Mouse (Mus musculus): Measurements from ENCODE around the gene Filip1. TPM values are rescaled to one million over a fixed set of nuclear protein-coding genes. Genes with fewer than 3 reads are reported as not detected.

Filip1 gene
- polyA plus RNA-seq, 1 experiment from 2014 or later = 10.4 TPM

DNA sequence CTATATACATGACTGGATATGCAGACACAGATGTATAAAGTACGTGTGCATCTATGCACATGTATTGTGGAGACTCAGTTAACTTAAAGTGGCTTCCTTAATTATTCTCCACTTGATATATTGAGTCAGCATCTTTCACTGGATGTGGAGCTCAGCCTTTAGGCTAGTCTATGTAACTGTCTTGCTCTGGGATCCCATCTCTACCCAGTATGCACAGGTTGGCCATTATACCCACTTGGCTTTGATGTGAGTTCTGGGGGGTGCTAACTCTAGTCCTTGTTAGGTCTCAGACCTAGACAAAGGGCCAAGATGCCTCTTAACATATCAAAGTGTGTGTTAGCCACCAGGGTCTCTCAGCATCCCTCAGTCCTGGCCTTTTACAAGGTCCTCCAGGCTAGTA lies 181.4 kb downstream of the Filip1 start:
- H3K4me1 ChIP-seq (ENCODE audit: control insufficient read depth, insufficient read depth, low read length) = no peaks in the 10 kb centered on the region
- no peaks in the 10 kb centered on the region for H3K27me3 ChIP-seq (replicated peaks; ENCODE audit: control insufficient read depth, insufficient read depth, low read length)
- no peaks in the 10 kb centered on the region for H3K9me3 ChIP-seq (ENCODE audit: control insufficient read depth, low read length)
- no peak overlapping the region for H3K4me2 ChIP-seq (ENCODE audit: low read depth, low read length)
- 83% methylated on average over 1 of the region's 1 CpGs for WGBS
- ATAC-seq (ENCODE audit: low read depth) (no peak), DNase-seq (ENCODE audit: low spot score) (no peak)
- H3K9ac ChIP-seq (ENCODE audit: low read depth, low read length) = no peak overlapping the region
- H3K27ac ChIP-seq (replicated peaks; ENCODE audit: low read depth, low read length) = no peak overlapping the region
- no peaks in the 10 kb centered on the region for H3K36me3 ChIP-seq (ENCODE audit: control insufficient read depth, insufficient read depth, low read length)
- H3K4me3 ChIP-seq (ENCODE audit: low read depth, low read length) = no peak overlapping the region

DNA sequence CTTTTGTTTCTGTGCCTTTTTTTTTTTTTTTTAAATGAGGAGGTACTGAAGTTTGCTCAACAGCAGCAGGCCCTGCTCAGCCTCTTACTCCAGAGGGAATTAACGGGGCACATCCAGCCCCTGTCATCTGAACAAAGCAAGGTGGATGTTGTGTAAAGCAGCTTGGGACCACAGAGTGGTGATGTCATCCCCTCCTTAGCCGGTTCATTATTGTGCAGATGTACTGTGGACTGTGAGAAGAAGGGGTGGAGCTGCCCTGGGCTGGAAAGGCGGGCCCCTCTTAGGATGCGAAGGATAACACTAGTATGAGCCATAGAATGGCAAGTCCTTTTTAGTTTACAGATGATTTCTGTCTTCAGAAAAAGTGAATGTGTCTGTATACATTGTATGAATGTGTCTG lies 181.8 kb downstream of the Filip1 start:
- no peaks in the 10 kb centered on the region for H3K4me1 ChIP-seq (ENCODE audit: control insufficient read depth, insufficient read depth, low read length)
- ATAC-seq (ENCODE audit: low read depth) (peak; percentile 86), DNase-seq (ENCODE audit: low spot score) (peak; percentile 36)
- no peaks in the 10 kb centered on the region for H3K27me3 ChIP-seq (replicated peaks; ENCODE audit: control insufficient read depth, insufficient read depth, low read length)
- H3K27ac ChIP-seq (replicated peaks; ENCODE audit: low read depth, low read length) = no peak overlapping the region
- H3K9me3 ChIP-seq (ENCODE audit: control insufficient read depth, low read length) = no peaks in the 10 kb centered on the region
- no peaks in the 10 kb centered on the region for H3K36me3 ChIP-seq (ENCODE audit: control insufficient read depth, insufficient read depth, low read length)
- H3K9ac ChIP-seq (ENCODE audit: low read depth, low read length) = no peak overlapping the region
- WGBS = 29% methylated on average over 4 of the region's 4 CpGs
- H3K4me2 ChIP-seq (ENCODE audit: low read depth, low read length) = no peak overlapping the region
- no peak overlapping the region for H3K4me3 ChIP-seq (ENCODE audit: low read depth, low read length)

DNA sequence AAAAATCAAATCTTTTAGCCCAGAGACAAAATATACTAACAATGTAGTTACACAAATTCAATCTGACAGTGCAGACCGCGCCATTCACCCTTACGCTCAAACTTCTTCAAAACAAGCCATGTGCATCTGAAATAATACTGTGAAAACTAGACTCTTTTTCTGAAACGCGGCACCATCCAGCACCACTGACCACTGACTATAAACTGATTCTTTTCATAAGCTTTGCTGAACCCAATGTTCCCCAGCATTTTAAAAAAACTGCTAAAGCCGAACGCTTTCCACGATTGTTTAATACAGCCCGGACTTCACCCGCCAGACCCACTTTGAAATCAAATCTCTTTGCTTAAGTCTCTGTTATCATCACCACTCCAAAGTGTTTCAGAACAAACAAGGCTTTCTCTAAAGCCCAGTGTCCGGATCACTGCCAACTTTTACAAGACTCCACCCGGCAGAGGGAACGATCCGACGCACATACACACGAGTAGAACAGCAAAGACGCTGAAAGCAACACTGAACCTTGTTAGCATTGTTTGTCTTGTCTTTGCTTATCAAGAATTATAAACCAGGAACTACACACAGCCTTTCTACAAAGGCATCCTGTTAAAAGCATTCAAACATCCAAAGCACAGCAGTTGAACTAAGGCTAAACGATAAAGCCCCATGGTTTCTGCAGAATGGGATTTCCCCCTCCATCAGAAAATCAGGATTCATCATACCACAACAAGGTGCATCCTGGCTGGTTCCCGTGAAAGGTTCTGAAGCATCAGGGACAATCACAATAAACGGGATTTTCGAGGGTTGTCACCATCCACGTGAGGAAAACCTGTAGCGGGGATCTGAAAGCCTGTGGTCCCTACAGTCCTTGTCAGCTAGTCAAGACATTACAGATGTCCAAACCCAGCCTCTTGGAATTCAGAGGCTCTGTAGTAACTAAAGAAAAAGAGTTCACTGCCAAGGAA lies 182.5 kb downstream of the Filip1 start:
- Histone ChIP-seq H3K4me1 (ENCODE audit: control insufficient read depth, insufficient read depth, low read length) (no peaks in the 10 kb centered on the region), H3K4me2 (ENCODE audit: low read depth, low read length) (peak overlapping the region; percentile 29; the same call in 1 of the 2 replicates), H3K9me3 (ENCODE audit: control insufficient read depth, low read length) (no peaks in the 10 kb centered on the region), H3K27ac (replicated peaks; ENCODE audit: low read depth, low read length) (no peak overlapping the region), H3K9ac (ENCODE audit: low read depth, low read length) (no peak overlapping the region), H3K27me3 (replicated peaks; ENCODE audit: control insufficient read depth, insufficient read depth, low read length) (no peaks in the 10 kb centered on the region), H3K4me3 (ENCODE audit: low read depth, low read length) (no peak overlapping the region), H3K36me3 (ENCODE audit: control insufficient read depth, insufficient read depth, low read length) (no peaks in the 10 kb centered on the region)
- peak; percentile 44 for DNase-seq (ENCODE audit: low spot score)
- no peak for ATAC-seq (ENCODE audit: low read depth)
- WGBS = 65% methylated on average over 23 of the region's 23 CpGs

DNA sequence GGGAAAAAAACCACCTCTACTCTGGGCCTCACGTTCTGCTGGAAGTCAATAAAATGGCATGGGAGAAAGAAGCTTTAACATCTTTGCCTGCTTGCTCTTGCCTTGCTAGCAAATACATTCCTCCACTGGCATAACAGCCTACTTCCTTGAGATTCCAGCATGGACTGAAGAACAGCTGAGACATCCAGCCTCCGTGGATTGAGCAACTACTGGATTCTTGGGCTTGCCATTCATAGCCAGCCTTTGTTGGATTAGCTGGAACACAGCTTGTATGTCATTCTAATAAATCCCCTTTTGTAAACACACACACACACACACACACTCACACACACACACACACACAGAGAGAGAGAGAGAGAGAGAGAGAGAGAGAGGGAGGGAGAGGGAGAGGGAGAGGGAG lies 185.6 kb downstream of the Filip1 start:
- Histone ChIP-seq H3K4me2 (ENCODE audit: low read depth, low read length) (no peak overlapping the region), H3K36me3 (ENCODE audit: control insufficient read depth, insufficient read depth, low read length) (no peaks in the 10 kb centered on the region), H3K9me3 (ENCODE audit: control insufficient read depth, low read length) (no peaks in the 10 kb centered on the region), H3K4me3 (ENCODE audit: low read depth, low read length) (no peak overlapping the region), H3K4me1 (ENCODE audit: control insufficient read depth, insufficient read depth, low read length) (no peaks in the 10 kb centered on the region), H3K9ac (ENCODE audit: low read depth, low read length) (no peak overlapping the region), H3K27me3 (replicated peaks; ENCODE audit: control insufficient read depth, insufficient read depth, low read length) (no peaks in the 10 kb centered on the region), H3K27ac (replicated peaks; ENCODE audit: low read depth, low read length) (no peak overlapping the region)
- DNase-seq (ENCODE audit: low spot score) (no peak), ATAC-seq (ENCODE audit: low read depth) (no peak)
- WGBS = 55% methylated on average over 2 of the region's 2 CpGs

DNA sequence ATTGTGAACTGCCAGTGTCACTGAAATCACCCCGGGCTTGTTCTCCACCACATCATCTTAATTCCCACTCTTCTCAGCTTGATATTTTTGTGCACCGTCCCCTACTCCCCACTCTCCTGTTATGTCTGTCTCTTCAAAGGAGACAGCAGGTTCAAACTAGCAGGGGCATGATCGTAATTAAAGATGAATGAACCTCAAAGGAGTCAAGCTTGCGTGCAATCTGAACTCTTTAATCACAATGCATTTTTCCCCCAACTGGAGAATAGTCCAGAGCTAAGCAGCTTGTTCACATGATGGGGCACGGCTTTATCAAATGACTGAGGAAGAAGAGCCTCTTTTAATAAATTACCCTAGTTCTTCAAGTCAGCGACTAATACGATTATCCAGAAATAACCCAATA lies 187.1 kb downstream of the Filip1 start:
- Histone ChIP-seq H3K4me1 (ENCODE audit: control insufficient read depth, insufficient read depth, low read length) (no peaks in the 10 kb centered on the region), H3K36me3 (ENCODE audit: control insufficient read depth, insufficient read depth, low read length) (no peaks in the 10 kb centered on the region), H3K4me2 (ENCODE audit: low read depth, low read length) (no peak overlapping the region), H3K27me3 (replicated peaks; ENCODE audit: control insufficient read depth, insufficient read depth, low read length) (no peaks in the 10 kb centered on the region), H3K9me3 (ENCODE audit: control insufficient read depth, low read length) (no peaks in the 10 kb centered on the region), H3K4me3 (ENCODE audit: low read depth, low read length) (no peak overlapping the region), H3K27ac (replicated peaks; ENCODE audit: low read depth, low read length) (no peak overlapping the region), H3K9ac (ENCODE audit: low read depth, low read length) (no peak overlapping the region)
- 72% methylated on average over 7 of the region's 7 CpGs for WGBS
- ATAC-seq (ENCODE audit: low read depth) (no peak), DNase-seq (ENCODE audit: low spot score) (peak; percentile 26)

DNA sequence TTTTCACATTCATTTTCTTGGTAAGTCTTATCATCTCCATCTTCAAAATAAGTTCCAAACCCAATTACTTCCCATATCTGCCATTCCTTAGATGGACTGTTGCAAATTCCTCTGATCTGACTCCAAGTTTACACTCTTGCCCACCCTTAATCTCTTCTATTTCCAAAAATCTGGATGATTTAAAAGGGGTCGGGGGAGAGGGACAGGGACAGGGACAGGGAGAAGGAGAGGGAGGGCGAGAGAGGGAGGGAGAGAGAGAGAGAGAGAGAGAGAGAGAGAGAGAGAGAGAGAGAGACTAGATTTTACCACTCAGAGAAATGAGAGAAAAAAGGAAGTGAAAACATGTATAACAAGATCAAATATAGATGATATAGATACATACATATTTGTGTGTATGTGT lies 188.8 kb downstream of the Filip1 start:
- Histone ChIP-seq H3K27ac (replicated peaks; ENCODE audit: low read depth, low read length) (no peak overlapping the region), H3K4me1 (ENCODE audit: control insufficient read depth, insufficient read depth, low read length) (no peaks in the 10 kb centered on the region), H3K4me3 (ENCODE audit: low read depth, low read length) (no peak overlapping the region), H3K27me3 (replicated peaks; ENCODE audit: control insufficient read depth, insufficient read depth, low read length) (no peaks in the 10 kb centered on the region), H3K4me2 (ENCODE audit: low read depth, low read length) (no peak overlapping the region), H3K9ac (ENCODE audit: low read depth, low read length) (no peak overlapping the region), H3K36me3 (ENCODE audit: control insufficient read depth, insufficient read depth, low read length) (0 out of 2 replicates have a peak, but pooled peaks cover under 1% of the 10 kb centered on the region), H3K9me3 (ENCODE audit: control insufficient read depth, low read length) (peaks cover 3% of the 10 kb centered on the region; the same call in 1 of the 2 replicates)
- ATAC-seq (ENCODE audit: low read depth) = no peak
- DNase-seq (ENCODE audit: low spot score) = no peak
- 56% methylated on average over 2 of the region's 2 CpGs for WGBS

DNA sequence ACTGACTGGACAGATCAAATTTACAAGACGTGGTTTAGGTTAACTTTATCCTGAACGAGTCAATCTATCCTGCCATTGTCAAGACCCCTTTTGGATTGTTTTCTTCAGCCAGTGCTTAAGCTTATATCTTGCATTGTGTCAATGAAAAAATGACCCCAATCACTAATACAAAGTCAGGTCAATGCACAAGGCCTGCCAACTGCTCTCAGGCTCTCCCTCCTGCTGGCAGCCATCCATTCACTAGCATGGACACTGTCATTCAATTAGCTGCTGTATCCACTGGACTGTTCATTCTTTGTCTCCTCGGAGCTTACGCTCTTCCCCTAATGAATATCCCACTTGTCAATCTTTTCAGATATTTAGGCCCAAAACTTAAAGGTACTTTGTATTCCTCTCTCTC lies 189.2 kb downstream of the Filip1 start:
- Histone ChIP-seq H3K27me3 (replicated peaks; ENCODE audit: control insufficient read depth, insufficient read depth, low read length) (no peaks in the 10 kb centered on the region), H3K36me3 (ENCODE audit: control insufficient read depth, insufficient read depth, low read length) (0 out of 2 replicates have a peak, but pooled peaks cover 5% of the 10 kb centered on the region), H3K4me2 (ENCODE audit: low read depth, low read length) (no peak overlapping the region), H3K27ac (replicated peaks; ENCODE audit: low read depth, low read length) (no peak overlapping the region), H3K9ac (ENCODE audit: low read depth, low read length) (no peak overlapping the region), H3K4me1 (ENCODE audit: control insufficient read depth, insufficient read depth, low read length) (no peaks in the 10 kb centered on the region), H3K4me3 (ENCODE audit: low read depth, low read length) (no peak overlapping the region), H3K9me3 (ENCODE audit: control insufficient read depth, low read length) (peaks cover 8% of the 10 kb centered on the region; the same call in 1 of the 2 replicates)
- peak; percentile 26; the same call in 1 of the 2 replicates for ATAC-seq (ENCODE audit: low read depth)
- 61% methylated on average over 4 of the region's 4 CpGs for WGBS
- peak; percentile 45 for DNase-seq (ENCODE audit: low spot score)

DNA sequence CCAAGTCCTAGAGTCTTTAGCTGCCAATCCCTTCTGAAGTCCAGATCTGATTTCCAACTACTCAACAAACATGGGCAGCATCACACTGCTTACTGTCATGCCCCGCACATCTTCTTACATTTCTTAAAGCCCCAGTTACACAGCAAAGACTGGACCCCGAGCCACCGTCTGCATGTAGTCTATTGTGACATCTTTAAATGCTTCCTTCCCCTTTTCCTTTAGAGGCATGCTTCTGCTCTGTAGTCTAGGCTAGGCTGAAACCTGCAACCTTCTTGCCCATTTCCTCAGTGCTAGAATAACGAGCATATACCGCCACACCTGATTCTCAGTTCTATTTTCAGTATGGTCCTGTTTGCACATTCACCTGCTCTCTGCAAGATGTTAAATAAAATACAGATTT lies 196.2 kb downstream of the Filip1 start:
- H3K9me3 ChIP-seq (ENCODE audit: control insufficient read depth, low read length) = peaks cover 8% of the 10 kb centered on the region; the same call in 1 of the 2 replicates
- no peak for ATAC-seq (ENCODE audit: low read depth)
- no peaks in the 10 kb centered on the region for H3K4me1 ChIP-seq (ENCODE audit: control insufficient read depth, insufficient read depth, low read length)
- H3K27ac ChIP-seq (replicated peaks; ENCODE audit: low read depth, low read length) = no peak overlapping the region
- no peak overlapping the region for H3K9ac ChIP-seq (ENCODE audit: low read depth, low read length)
- H3K36me3 ChIP-seq (ENCODE audit: control insufficient read depth, insufficient read depth, low read length) = 0 out of 2 replicates have a peak, but pooled peaks cover 8% of the 10 kb centered on the region
- H3K4me3 ChIP-seq (ENCODE audit: low read depth, low read length) = no peak overlapping the region
- DNase-seq (ENCODE audit: low spot score) = no peak
- H3K4me2 ChIP-seq (ENCODE audit: low read depth, low read length) = no peak overlapping the region
- no peaks in the 10 kb centered on the region for H3K27me3 ChIP-seq (replicated peaks; ENCODE audit: control insufficient read depth, insufficient read depth, low read length)
- 85% methylated on average over 5 of the region's 5 CpGs for WGBS

All from embryonic facial prominence, embryonic 14.5 days (tissue).